Mouse (Mus musculus) lung, postnatal 14 days (tissue): Measurements from ENCODE around the gene Spata18.

Experiments
- DNase-seq: peaks from one replicate; pipeline ENCODE4 v3.0.0; 2021

The Spata18 gene

DNA sequence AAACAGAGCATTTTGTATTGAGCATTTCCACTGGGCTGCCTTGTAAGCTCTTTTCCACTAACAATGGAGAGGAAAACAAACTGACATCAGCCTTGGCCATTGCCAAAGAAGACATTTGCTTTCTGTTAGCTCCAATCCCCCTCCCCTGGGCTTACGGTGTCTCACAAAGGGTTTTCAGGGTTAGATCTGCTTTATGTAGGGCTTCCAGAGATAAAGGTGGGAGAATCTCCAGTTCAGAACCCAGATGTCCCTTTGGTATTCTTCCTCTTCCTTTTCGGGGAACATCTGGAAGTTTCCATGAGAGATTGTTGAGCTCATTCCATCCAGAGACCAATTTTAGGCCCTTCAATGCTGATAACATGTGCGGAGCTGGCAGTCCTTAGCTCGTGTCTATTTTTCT, 74.8 kb downstream of the Spata18 start:
- no peak for DNase-seq

- DNase-seq, result no peak
These were observed 77.5 kb downstream of the Spata18 start for GRCm38 (mm10) chr5:73728651-73729050.
